Mouse (Mus musculus) erythroblast, adult 5-6 weeks (primary cell): ENCODE measurements around the gene Pik3r1. TPM values are rescaled to one million over a fixed set of nuclear protein-coding genes. Genes with fewer than 3 reads are reported as not detected.

Source experiments
- ATAC-seq: replicated peaks from 2 replicates; pipeline ENCODE4 v1.8.0; 2016; ENCODE audit warnings: moderate number of reproducible peaks, mild to moderate bottlenecking, moderate TSS enrichment, inconsistent platforms; ENCODE audit not compliant: poor library complexity, low FRiP score, severe bottlenecking
- total RNA-seq, 2 experiments: library from RNA; stranded (forward) in 1 of 2; stranded (reverse) in 1 of 2; fragments of 150-400 nt in 1 of 2; fragments of 200-764, 138-1000 nt in 1 of 2; gene quantifications; 2 replicates each; pipeline versions ENCODE4 v1.2.3 to v1.2.4; 2015 to 2017; ENCODE audit warnings: low replicate concordance in 2 of 2

Pik3r1 gene
- total RNA-seq, 2 experiments from 2014 or later = 251 to 546 TPM

DNA sequence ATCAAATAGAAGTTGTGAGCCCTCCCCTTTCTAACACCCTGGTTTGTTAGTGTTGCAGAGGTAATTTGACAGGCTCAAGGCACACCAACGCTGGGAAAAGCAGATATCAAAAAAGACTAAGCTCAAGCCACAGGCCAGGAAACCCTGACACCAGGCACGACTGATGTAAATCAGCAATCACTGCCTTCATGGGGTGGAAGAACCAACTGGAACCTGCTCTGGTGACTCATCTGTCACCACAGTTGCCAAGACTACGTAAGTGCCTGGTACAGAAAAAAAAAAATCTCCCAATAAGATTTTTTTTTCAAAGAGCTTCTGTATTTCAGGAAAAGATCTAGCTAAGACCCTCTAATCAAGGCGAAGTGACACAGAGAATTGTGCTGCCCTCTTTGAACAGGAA lies 135.2 kb downstream of the Pik3r1 start:
- no peak for ATAC-seq

DNA sequence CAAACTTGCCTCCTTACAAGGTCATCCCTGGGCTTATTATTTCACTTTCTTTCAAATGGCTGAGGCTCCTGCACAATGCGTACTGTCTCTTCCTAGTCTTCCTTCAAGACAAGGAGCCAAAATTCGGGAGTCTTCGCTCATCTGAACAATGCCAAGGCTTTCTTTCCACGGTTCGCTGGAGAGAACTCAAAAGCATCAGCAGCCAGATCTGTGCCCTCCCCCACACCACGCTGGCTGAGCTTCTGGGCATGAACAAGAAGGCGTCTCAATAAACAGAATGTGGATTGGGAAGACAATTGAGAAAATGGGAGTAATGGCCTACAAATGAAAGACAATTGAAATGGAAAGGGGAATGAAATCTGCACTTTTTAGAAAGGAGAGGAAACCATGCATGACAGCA lies 136.5 kb downstream of the Pik3r1 start:
- ATAC-seq = no peak
